Mouse (Mus musculus): ENCODE data around the gene Trhde.

Gene Trhde

GRCm38 (mm10) chr10:114736377-114736776 lies 65.7 kb downstream of the Trhde start:
- no peak for DNase-seq (ENCODE audit: low read depth, low spot score)

GRCm38 (mm10) chr10:114735678-114736077 lies 66.4 kb downstream of the Trhde start:
- DNase-seq (ENCODE audit: low read depth, low spot score): no peak

- DNase-seq (ENCODE audit: low read depth, low spot score): no peak
These were observed 67.0 kb downstream of the Trhde start for GRCm38 (mm10) chr10:114735111-114735510.

- DNase-seq (ENCODE audit: low read depth, low spot score): peak; percentile 1
These were observed 76.5 kb downstream of the Trhde start for GRCm38 (mm10) chr10:114725591-114725990.

- no peak for DNase-seq (ENCODE audit: low read depth, low spot score)
These were observed 100.3 kb downstream of the Trhde start for GRCm38 (mm10) chr10:114701791-114702190.

GRCm38 (mm10) chr10:114671791-114672415 lies 130.2 kb downstream of the Trhde start:
- DNase-seq (ENCODE audit: low read depth, low spot score): no peak

GRCm38 (mm10) chr10:114593046-114593445 lies 209.1 kb downstream of the Trhde start:
- no peak for DNase-seq (ENCODE audit: low read depth, low spot score)

GRCm38 (mm10) chr10:114578926-114579325 lies 223.2 kb downstream of the Trhde start:
- DNase-seq (ENCODE audit: low read depth, low spot score): no peak

GRCm38 (mm10) chr10:114567891-114568290 lies 234.2 kb downstream of the Trhde start:
- no peak for DNase-seq (ENCODE audit: low read depth, low spot score)

- no peak for DNase-seq (ENCODE audit: low read depth, low spot score)
These were observed 292.9 kb downstream of the Trhde start for GRCm38 (mm10) chr10:114509186-114509585.

- no peak for DNase-seq (ENCODE audit: low read depth, low spot score)
These were observed 313.3 kb downstream of the Trhde start for GRCm38 (mm10) chr10:114488806-114489205.

- DNase-seq (ENCODE audit: low read depth, low spot score): no peak
These were observed 346.5 kb downstream of the Trhde start for GRCm38 (mm10) chr10:114455591-114455990.

GRCm38 (mm10) chr10:114448116-114448515 lies 354.0 kb downstream of the Trhde start:
- no peak for DNase-seq (ENCODE audit: low read depth, low spot score)

GRCm38 (mm10) chr10:114418956-114419530 lies 383.1 kb downstream of the Trhde start:
- DNase-seq (ENCODE audit: low read depth, low spot score): no peak

GRCm38 (mm10) chr10:114415717-114416116 lies 386.4 kb downstream of the Trhde start:
- no peak for DNase-seq (ENCODE audit: low read depth, low spot score)

GRCm38 (mm10) chr10:114405260-114405659 lies 396.8 kb downstream of the Trhde start:
- DNase-seq (ENCODE audit: low read depth, low spot score): no peak

GRCm38 (mm10) chr10:114403795-114404194 lies 398.3 kb downstream of the Trhde start:
- no peak for DNase-seq (ENCODE audit: low read depth, low spot score)

- DNase-seq (ENCODE audit: low read depth, low spot score): no peak
These were observed 431.3 kb downstream of the Trhde start for GRCm38 (mm10) chr10:114370804-114371203.

- no peak for DNase-seq (ENCODE audit: low read depth, low spot score)
These were observed 438.7 kb downstream of the Trhde start for GRCm38 (mm10) chr10:114363442-114363841.

- no peak for DNase-seq (ENCODE audit: low read depth, low spot score)
These were observed 439.5 kb downstream of the Trhde start for GRCm38 (mm10) chr10:114362631-114363030.

All from WW6 (cell line).